Mouse (Mus musculus) adrenal gland, postnatal 25 days (tissue): Measurements from ENCODE around the gene Tmem219. TPM values are rescaled to one million over a fixed set of nuclear protein-coding genes. Genes with fewer than 3 reads are reported as not detected.
A peak's percentile ranks its signal among the peaks of the same experiment; 100 is the strongest.

ENCODE experiments used
- DNase-seq: peaks from one replicate; pipeline ENCODE4 v3.0.0; 2021; ENCODE audit warnings: mixed read lengths
- total RNA-seq: library from RNA; stranded (reverse); gene quantifications from 2 replicates; pipeline ENCODE4 v1.2.3, GENCODE M21; 2021

The Tmem219 gene
- total RNA-seq, 1 experiment from 2014 or later: 34.5 TPM

GRCm38 (mm10) chr7:126862147-126862784 lies 60.5 kb downstream of the Tmem219 start, which contains the start of gene Ino80e:
Ino80e (minus strand) TSS chr7:126862377.
- DNase-seq: peak; percentile 94

GRCm38 (mm10) chr7:126861429-126862130 lies 61.1 kb downstream of the Tmem219 start, which contains the start of gene Hirip3:
Hirip3 (plus strand) TSS chr7:126861972.
- peak; percentile 94 for DNase-seq

GRCm38 (mm10) chr7:126860987-126861386 lies 61.7 kb downstream of the Tmem219 start:
- no peak for DNase-seq

GRCm38 (mm10) chr7:126856741-126857420 lies 65.8 kb downstream of the Tmem219 start:
- no peak for DNase-seq

- DNase-seq: no peak
These were observed 67.1 kb downstream of the Tmem219 start for GRCm38 (mm10) chr7:126855641-126856040.

- DNase-seq: no peak
These were observed 69.3 kb downstream of the Tmem219 start for GRCm38 (mm10) chr7:126853454-126853853.

GRCm38 (mm10) chr7:126851192-126851591 lies 71.5 kb downstream of the Tmem219 start:
- DNase-seq: no peak

GRCm38 (mm10) chr7:126850161-126850560 lies 72.6 kb downstream of the Tmem219 start:
- no peak for DNase-seq

GRCm38 (mm10) chr7:126848794-126849193 lies 73.9 kb downstream of the Tmem219 start:
- DNase-seq: no peak

GRCm38 (mm10) chr7:126847421-126848398 lies 75.0 kb downstream of the Tmem219 start:
- peak; percentile 34 for DNase-seq

GRCm38 (mm10) chr7:126847116-126847420 lies 75.6 kb downstream of the Tmem219 start, which contains the start of gene Doc2a:
Doc2a (plus strand) TSS chr7:126847416.
- DNase-seq: no peak

GRCm38 (mm10) chr7:126845516-126845915 lies 77.2 kb downstream of the Tmem219 start:
- DNase-seq: no peak

- DNase-seq: no peak
These were observed 79.4 kb downstream of the Tmem219 start for GRCm38 (mm10) chr7:126843276-126843675.

Other genes with a start within 250 kb of the Tmem219 start
- 29.6 and 31.0 TPM in 2 replicates for gene Sult1a1, start 246.5 kb downstream of the Tmem219 start, total RNA-seq
- gene Bola2, start 227.5 kb downstream of the Tmem219 start, total RNA-seq: 83.3 and 85.8 TPM in 2 replicates
- 12.8 and 17.5 TPM in 2 replicates for gene Slx1b, start 227.1 kb downstream of the Tmem219 start, total RNA-seq
- gene Coro1a, start 215.1 kb downstream of the Tmem219 start, total RNA-seq: 3.5 and 8.0 TPM in 2 replicates
- 142 and 170 TPM in 2 replicates for gene Mapk3, start 163.3 kb downstream of the Tmem219 start, total RNA-seq
- 6.5 and 7.5 TPM in 2 replicates for gene Gdpd3, start 156.6 kb downstream of the Tmem219 start, total RNA-seq
- gene Ypel3, start 146.0 kb downstream of the Tmem219 start, total RNA-seq: 122 and 181 TPM in 2 replicates
- gene Tbx6, start 141.4 kb downstream of the Tmem219 start, total RNA-seq: 0.67 and 1.6 TPM in 2 replicates
- 91.5 and 101 TPM in 2 replicates for gene Ppp4c, start 130.4 kb downstream of the Tmem219 start, total RNA-seq
- gene Fam57b, start 125.2 kb downstream of the Tmem219 start, total RNA-seq: 17.2 and 17.3 TPM in 2 replicates
- gene 4930451I11Rik, start 91.3 kb downstream of the Tmem219 start, total RNA-seq: not detected in 2 replicates
- 0.52 and 1.9 TPM in 2 replicates for gene Doc2a, start 75.5 kb downstream of the Tmem219 start, total RNA-seq
- 23.2 and 39.1 TPM in 2 replicates for gene Hirip3, start 60.9 kb downstream of the Tmem219 start, total RNA-seq
- gene Ino80e, start 60.5 kb downstream of the Tmem219 start, total RNA-seq: 44.4 and 50.5 TPM in 2 replicates
- 82.8 and 89.5 TPM in 2 replicates for gene Taok2, start 38.2 kb downstream of the Tmem219 start, total RNA-seq
- gene Kctd13, start 6.0 kb upstream of the Tmem219 start, total RNA-seq: 31.1 and 42.7 TPM in 2 replicates
- 1.6 and 2.5 TPM in 2 replicates for gene Asphd1, start 26.7 kb upstream of the Tmem219 start, total RNA-seq
- 91.1 and 128 TPM in 2 replicates for gene Sez6l2, start 27.6 kb upstream of the Tmem219 start, total RNA-seq
- 95.1 and 99.5 TPM in 2 replicates for gene Cdipt, start 53.0 kb upstream of the Tmem219 start, total RNA-seq
- 0.71 and 2.0 TPM in 2 replicates for gene Cdiptos, start 53.2 kb upstream of the Tmem219 start, total RNA-seq
- gene Mvp, start 91.7 kb upstream of the Tmem219 start, total RNA-seq: 102 and 118 TPM in 2 replicates
- gene Pagr1b, start 93.6 kb upstream of the Tmem219 start, total RNA-seq: 1.7 and 2.8 TPM in 2 replicates
- 13.4 and 28.2 TPM in 2 replicates for gene Pagr1a, start 94.4 kb upstream of the Tmem219 start, total RNA-seq
- 31.0 and 44.0 TPM in 2 replicates for gene Gm42742, start 98.2 kb upstream of the Tmem219 start, total RNA-seq
- gene Prrt2, start 98.3 kb upstream of the Tmem219 start, total RNA-seq: 2.2 and 5.1 TPM in 2 replicates
- 167 and 171 TPM in 2 replicates for gene Maz, start 104.1 kb upstream of the Tmem219 start, total RNA-seq
- gene Kif22, start 119.6 kb upstream of the Tmem219 start, total RNA-seq: 9.5 and 15.0 TPM in 2 replicates
- gene Zg16, start 164.4 kb upstream of the Tmem219 start, total RNA-seq: not detected in 2 replicates
- gene AI467606, start 168.4 kb upstream of the Tmem219 start, total RNA-seq: 0.43 and 1.1 TPM in 2 replicates
- 0.21 TPM in 1 of 2 replicates, not detected in the other for gene Qprt, start 199.3 kb upstream of the Tmem219 start, total RNA-seq
- 0.55 and 1.0 TPM in 2 replicates for gene Spn, start 214.9 kb upstream of the Tmem219 start, total RNA-seq